Mouse (Mus musculus): ENCODE data around the gene Gm6034.
"Not testable (repeated sequence)": the region's sequence is repeated elsewhere in the genome, so short reads cannot be mapped to it uniquely, and the experiment has no call there.

Gm6034 gene

GRCm38 (mm10) chr17:36042610-36043169 lies at the start of gene Gm6034, which contains the start of gene H2-T22:
Gene Gm6034, plus strand, starts transcription at chr17:36042961.
Gene H2-T22, minus strand, starts transcription at chr17:36042747.
- peak; percentile 81 for DNase-seq

GRCm38 (mm10) chr17:35993675-35994074 lies 49.1 kb upstream of the Gm6034 start:
- DNase-seq = peak; percentile 81

GRCm38 (mm10) chr17:35994175-35994878 lies 48.4 kb upstream of the Gm6034 start:
- DNase-seq = peak; percentile 86

- DNase-seq = no peak
These were observed 47.9 kb upstream of the Gm6034 start for GRCm38 (mm10) chr17:35994879-35995240.

- DNase-seq = peak; percentile 93
These were observed 45.8 kb upstream of the Gm6034 start for GRCm38 (mm10) chr17:35996949-35997348.

GRCm38 (mm10) chr17:35997713-35998510 lies 44.8 kb upstream of the Gm6034 start:
- DNase-seq = no peak

- DNase-seq = no peak
These were observed 44.0 kb upstream of the Gm6034 start for GRCm38 (mm10) chr17:35998545-35999305.

- DNase-seq = no peak
These were observed 43.4 kb upstream of the Gm6034 start for GRCm38 (mm10) chr17:35999356-35999755.

GRCm38 (mm10) chr17:36000349-36000748 lies 42.4 kb upstream of the Gm6034 start:
- no peak for DNase-seq

- peak; percentile 57 for DNase-seq
These were observed 41.5 kb upstream of the Gm6034 start for GRCm38 (mm10) chr17:36001121-36001897.

GRCm38 (mm10) chr17:36001966-36002365 lies 40.8 kb upstream of the Gm6034 start:
- DNase-seq = peak; percentile 70

GRCm38 (mm10) chr17:36003331-36003730 lies 39.4 kb upstream of the Gm6034 start:
- DNase-seq = no peak

- DNase-seq = not testable (repeated sequence)
These were observed 38.4 kb upstream of the Gm6034 start for GRCm38 (mm10) chr17:36004409-36004808.

- DNase-seq = no peak
These were observed 27.8 kb upstream of the Gm6034 start for GRCm38 (mm10) chr17:36014977-36015376.

- no peak for DNase-seq
These were observed 25.7 kb upstream of the Gm6034 start for GRCm38 (mm10) chr17:36017046-36017445.

GRCm38 (mm10) chr17:36018979-36019378 lies 23.8 kb upstream of the Gm6034 start:
- DNase-seq = no peak

GRCm38 (mm10) chr17:36019519-36019918 lies 23.2 kb upstream of the Gm6034 start:
- no peak for DNase-seq

- DNase-seq = no peak
These were observed 22.3 kb upstream of the Gm6034 start, which contains the start of gene H2-T24 for GRCm38 (mm10) chr17:36020191-36021073. Gene H2-T24, minus strand, starts transcription at chr17:36020560.

GRCm38 (mm10) chr17:36021309-36021708 lies 21.5 kb upstream of the Gm6034 start:
- DNase-seq = no peak

- no peak for DNase-seq
These were observed 20.7 kb upstream of the Gm6034 start for GRCm38 (mm10) chr17:36022098-36022497.

- DNase-seq = no peak
These were observed 19.8 kb upstream of the Gm6034 start for GRCm38 (mm10) chr17:36022922-36023321.
